Mouse (Mus musculus): ENCODE measurements around the gene Atp2b1. TPM values are rescaled to one million over a fixed set of nuclear protein-coding genes. Genes with fewer than 3 reads are reported as not detected.

The Atp2b1 gene
- polyA plus RNA-seq, 1 experiment: 12.5 TPM

DNA sequence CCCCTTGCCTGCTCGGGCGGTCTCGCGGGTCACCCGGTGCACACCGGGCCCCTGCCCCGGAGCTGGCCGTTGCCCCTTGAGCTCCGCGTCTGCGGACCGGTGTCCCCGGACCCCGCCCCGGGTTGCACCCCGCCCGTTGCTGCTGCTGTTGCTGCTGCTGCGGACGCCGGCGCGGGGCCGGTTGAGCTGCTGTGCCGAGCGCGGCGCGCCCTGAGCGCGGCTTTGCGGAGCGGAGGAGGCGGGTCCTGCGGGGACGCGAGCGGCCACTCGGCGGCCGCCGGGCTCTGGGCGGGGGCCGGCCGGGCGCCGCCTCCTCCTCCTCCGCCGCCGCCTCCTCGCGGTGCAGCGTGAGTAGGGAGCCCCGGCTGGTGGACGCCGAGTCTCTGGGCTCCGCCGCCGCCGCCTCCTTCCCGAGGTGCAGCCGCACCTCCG lies 620 bp downstream of the Atp2b1 start:
- H3K27ac ChIP-seq (ENCODE audit: control insufficient read depth, insufficient read depth, low read length): peak overlapping the region; percentile 70
- WGBS: under 1% methylated on average over 57 of the region's 62 CpGs
- H3K4me3 ChIP-seq (ENCODE audit: control insufficient read depth, insufficient read depth, low read length): peak overlapping the region; percentile 88
- no peaks in the 10 kb centered on the region for H3K36me3 ChIP-seq (ENCODE audit: control insufficient read depth, insufficient read depth, low read length)
- H3K27me3 ChIP-seq (ENCODE audit: control insufficient read depth, insufficient read depth, low read length): no peaks in the 10 kb centered on the region
- no peak for DNase-seq
- peaks cover 3% of the 10 kb centered on the region for H3K4me1 ChIP-seq (replicated peaks; ENCODE audit: control insufficient read depth, insufficient read depth, low read length)
- TF ChIP-seq CTCF (IDR thresholded peaks at IDR 0.05; ENCODE audit: borderline replicate concordance, control insufficient read depth, extremely low read depth, insufficient read depth, low read length, poor library complexity): no peak
- TF ChIP-seq POLR2A (IDR thresholded peaks at IDR 0.05; ENCODE audit: control insufficient read depth, extremely low read depth, insufficient read depth, low read length, poor library complexity): no peak

DNA sequence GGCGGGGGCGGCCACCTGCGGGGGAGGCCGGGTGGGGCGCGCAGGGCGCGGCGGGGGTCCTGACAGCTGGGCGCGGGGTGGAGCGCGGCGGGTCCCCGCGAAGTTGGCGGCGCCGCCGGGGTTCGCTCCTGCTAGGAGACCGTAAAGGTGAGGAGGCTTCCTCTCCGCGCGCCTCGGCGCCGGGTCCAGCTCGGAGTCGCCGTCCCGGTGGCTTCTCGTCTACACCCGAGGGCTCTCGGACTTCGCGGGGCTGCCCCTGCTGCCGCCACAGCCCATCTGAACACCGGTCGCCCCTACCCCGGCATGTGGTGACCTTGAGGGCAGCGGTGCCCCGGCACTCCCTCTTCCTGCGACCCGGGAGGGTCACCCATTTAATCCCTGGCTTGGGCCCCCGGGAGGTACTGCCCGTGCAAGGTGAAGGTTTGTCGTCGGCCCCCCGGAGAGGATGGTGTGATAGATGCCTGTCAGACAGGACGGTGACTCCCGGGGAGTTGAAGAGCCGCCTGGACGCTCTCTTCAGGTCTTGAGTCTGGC lies 1.3 kb downstream of the Atp2b1 start:
- no peak overlapping the region for H3K27ac ChIP-seq (ENCODE audit: control insufficient read depth, insufficient read depth, low read length)
- WGBS: under 1% methylated on average over 54 of the region's 54 CpGs
- H3K36me3 ChIP-seq (ENCODE audit: control insufficient read depth, insufficient read depth, low read length): no peaks in the 10 kb centered on the region
- H3K4me1 ChIP-seq (replicated peaks; ENCODE audit: control insufficient read depth, insufficient read depth, low read length): peaks cover 3% of the 10 kb centered on the region
- H3K27me3 ChIP-seq (ENCODE audit: control insufficient read depth, insufficient read depth, low read length): no peaks in the 10 kb centered on the region
- DNase-seq: peak; percentile 56
- peak overlapping the region; percentile 88 for H3K4me3 ChIP-seq (ENCODE audit: control insufficient read depth, insufficient read depth, low read length)
- TF ChIP-seq CTCF (IDR thresholded peaks at IDR 0.05; ENCODE audit: borderline replicate concordance, control insufficient read depth, extremely low read depth, insufficient read depth, low read length, poor library complexity) (no peak), POLR2A (IDR thresholded peaks at IDR 0.05; ENCODE audit: control insufficient read depth, extremely low read depth, insufficient read depth, low read length, poor library complexity) (no peak)

DNA sequence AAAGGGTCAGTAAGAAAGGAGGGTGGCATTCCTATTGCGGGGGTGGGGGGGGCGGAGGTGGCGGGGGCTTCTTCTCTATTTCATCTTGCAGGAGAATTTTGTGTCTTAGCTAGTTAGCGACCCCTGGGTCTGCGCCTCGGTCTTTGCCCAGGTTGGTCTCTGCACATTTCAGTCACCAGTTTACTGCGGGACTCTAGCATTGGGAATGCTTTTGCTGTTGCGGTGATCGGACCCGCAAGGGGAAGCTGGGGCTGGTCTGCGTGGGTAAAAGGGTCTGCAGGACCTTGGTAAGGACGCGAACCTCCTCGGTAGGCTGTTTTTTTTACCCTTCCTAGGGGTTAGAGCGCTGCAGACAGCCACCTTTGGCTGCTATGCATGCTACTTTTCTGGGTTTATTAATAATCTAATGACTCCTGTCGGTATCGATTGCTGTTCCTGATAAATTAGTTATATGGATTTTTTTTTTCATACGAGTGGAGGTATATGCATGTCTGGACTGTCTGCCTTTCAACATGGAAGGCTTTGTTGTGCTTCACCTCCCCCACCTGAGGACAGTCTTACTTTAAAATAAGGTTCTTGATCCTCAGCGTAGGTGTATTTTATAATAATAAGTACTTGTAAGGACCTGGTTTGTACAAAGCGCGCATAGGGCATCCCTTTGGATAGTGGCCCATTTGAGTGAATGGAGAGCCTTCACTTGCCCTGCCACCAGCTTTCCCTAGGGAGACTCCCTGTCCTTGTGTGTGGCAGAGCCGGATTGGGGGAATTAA lies 2.0 kb downstream of the Atp2b1 start:
- Histone ChIP-seq H3K27ac (ENCODE audit: control insufficient read depth, insufficient read depth, low read length) (no peak overlapping the region), H3K4me3 (ENCODE audit: control insufficient read depth, insufficient read depth, low read length) (peak overlapping the region; percentile 88), H3K27me3 (ENCODE audit: control insufficient read depth, insufficient read depth, low read length) (no peaks in the 10 kb centered on the region), H3K4me1 (replicated peaks; ENCODE audit: control insufficient read depth, insufficient read depth, low read length) (peaks cover 3% of the 10 kb centered on the region), H3K36me3 (ENCODE audit: control insufficient read depth, insufficient read depth, low read length) (no peaks in the 10 kb centered on the region)
- TF ChIP-seq CTCF (IDR thresholded peaks at IDR 0.05; ENCODE audit: borderline replicate concordance, control insufficient read depth, extremely low read depth, insufficient read depth, low read length, poor library complexity): no peak
- TF ChIP-seq POLR2A (IDR thresholded peaks at IDR 0.05; ENCODE audit: control insufficient read depth, extremely low read depth, insufficient read depth, low read length, poor library complexity): no peak
- 22% methylated on average over 22 of the region's 22 CpGs for WGBS
- peak; percentile 25 for DNase-seq

GRCm38 (mm10) chr10:98916781-98917340 lies 2.7 kb downstream of the Atp2b1 start:
- DNase-seq: no peak
- H3K27me3 ChIP-seq (ENCODE audit: control insufficient read depth, insufficient read depth, low read length): no peaks in the 10 kb centered on the region
- peaks cover 3% of the 10 kb centered on the region for H3K4me1 ChIP-seq (replicated peaks; ENCODE audit: control insufficient read depth, insufficient read depth, low read length)
- TF ChIP-seq CTCF (IDR thresholded peaks at IDR 0.05; ENCODE audit: borderline replicate concordance, control insufficient read depth, extremely low read depth, insufficient read depth, low read length, poor library complexity) (no peak), POLR2A (IDR thresholded peaks at IDR 0.05; ENCODE audit: control insufficient read depth, extremely low read depth, insufficient read depth, low read length, poor library complexity) (no peak)
- no peak overlapping the region for H3K27ac ChIP-seq (ENCODE audit: control insufficient read depth, insufficient read depth, low read length)
- 77% methylated on average over 10 of the region's 10 CpGs for WGBS
- no peaks in the 10 kb centered on the region for H3K36me3 ChIP-seq (ENCODE audit: control insufficient read depth, insufficient read depth, low read length)
- H3K4me3 ChIP-seq (ENCODE audit: control insufficient read depth, insufficient read depth, low read length): no peak overlapping the region

GRCm38 (mm10) chr10:98925081-98925480 lies 10.9 kb downstream of the Atp2b1 start:
- Histone ChIP-seq H3K4me1 (replicated peaks; ENCODE audit: control insufficient read depth, insufficient read depth, low read length) (peaks cover 3% of the 10 kb centered on the region; the same call in 1 of the 2 replicates), H3K27me3 (ENCODE audit: control insufficient read depth, insufficient read depth, low read length) (no peaks in the 10 kb centered on the region), H3K4me3 (ENCODE audit: control insufficient read depth, insufficient read depth, low read length) (no peak overlapping the region), H3K27ac (ENCODE audit: control insufficient read depth, insufficient read depth, low read length) (no peak overlapping the region), H3K36me3 (ENCODE audit: control insufficient read depth, insufficient read depth, low read length) (no peaks in the 10 kb centered on the region)
- no peak for DNase-seq
- WGBS: 94% methylated on average over 4 of the region's 4 CpGs
- TF ChIP-seq CTCF (IDR thresholded peaks at IDR 0.05; ENCODE audit: borderline replicate concordance, control insufficient read depth, extremely low read depth, insufficient read depth, low read length, poor library complexity) (no peak), POLR2A (IDR thresholded peaks at IDR 0.05; ENCODE audit: control insufficient read depth, extremely low read depth, insufficient read depth, low read length, poor library complexity) (no peak)

GRCm38 (mm10) chr10:98926991-98927390 lies 12.8 kb downstream of the Atp2b1 start:
- Histone ChIP-seq H3K4me1 (replicated peaks; ENCODE audit: control insufficient read depth, insufficient read depth, low read length) (peaks cover 3% of the 10 kb centered on the region; the same call in 1 of the 2 replicates), H3K27me3 (ENCODE audit: control insufficient read depth, insufficient read depth, low read length) (no peaks in the 10 kb centered on the region), H3K4me3 (ENCODE audit: control insufficient read depth, insufficient read depth, low read length) (no peak overlapping the region), H3K36me3 (ENCODE audit: control insufficient read depth, insufficient read depth, low read length) (no peaks in the 10 kb centered on the region), H3K27ac (ENCODE audit: control insufficient read depth, insufficient read depth, low read length) (no peak overlapping the region)
- DNase-seq: no peak
- TF ChIP-seq CTCF (IDR thresholded peaks at IDR 0.05; ENCODE audit: borderline replicate concordance, control insufficient read depth, extremely low read depth, insufficient read depth, low read length, poor library complexity) (no peak), POLR2A (IDR thresholded peaks at IDR 0.05; ENCODE audit: control insufficient read depth, extremely low read depth, insufficient read depth, low read length, poor library complexity) (no peak)

Measured in thymus, adult 2 months (tissue).